Mouse (Mus musculus) kidney, adult 2 months (tissue): ENCODE measurements around the gene Pidd1. TPM values are rescaled to one million over a fixed set of nuclear protein-coding genes. Genes with fewer than 3 reads are reported as not detected.

ENCODE experiments used
- DNase-seq: peaks from one replicate; pipeline ENCODE4 v3.0.0; 2021
- H3K27ac ChIP-seq: fragments of 200-500 bp; 2 replicates; pipeline ENCODE4 v1.5.1; 2012; ENCODE audit warnings: low read depth, low read length, control low read depth, inconsistent platforms; ENCODE audit not compliant: insufficient read depth
- H3K27me3 ChIP-seq: fragments of 200-500 bp; replicated peaks from 2 replicates; pipeline ENCODE4 v1.6.1; 2012; ENCODE audit warnings: mild to moderate bottlenecking, moderate library complexity, low read length, inconsistent platforms; ENCODE audit not compliant: control insufficient read depth, insufficient read depth
- H3K36me3 ChIP-seq: fragments of 200-500 bp; 2 replicates; pipeline ENCODE4 v1.6.1; 2012; ENCODE audit warnings: mild to moderate bottlenecking, moderate library complexity, low read length, inconsistent platforms; ENCODE audit not compliant: control insufficient read depth, insufficient read depth
- H3K4me1 ChIP-seq: fragments of 200-500 bp; 2 replicates; pipeline ENCODE4 v1.6.1; 2011; ENCODE audit warnings: low read length; ENCODE audit not compliant: control insufficient read depth, insufficient read depth
- H3K4me3 ChIP-seq: fragments of 200-500 bp; 2 replicates; pipeline ENCODE4 v1.5.1; 2011; ENCODE audit warnings: mild to moderate bottlenecking, low read depth, low read length, control low read depth; ENCODE audit not compliant: insufficient read depth
- CTCF ChIP-seq: fragments of 200-500 bp; conservative IDR thresholded peaks from 2 replicates; pipeline ENCODE4 v1.5.1; 2011; ENCODE audit warnings: low read depth, mild to moderate bottlenecking, control low read depth, low read length, moderate library complexity, mixed read lengths; ENCODE audit not compliant: insufficient read depth, insufficient read length
- POLR2A ChIP-seq: fragments of 200-500 bp; IDR thresholded peaks from one replicate; pipeline ENCODE4 v1.6.1; 2011; ENCODE audit warnings: low read depth, low read length, control low read depth
- WGBS: fragments of 180-500 bp; shearing (Covaris S2); methylation state at CpG from one replicate; pipeline ENCODE4 v1.1.7; 2018; 5-methylcytosine and 5-hydroxymethylcytosine counted together
- polyA plus RNA-seq: library from polyadenylated mRNA; depleted of rRNA; stranded (reverse); fragments of >200 nt; gene quantifications from 2 replicates; pipeline ENCODE4 v1.2.3, GENCODE M21; 2012

Pidd1 gene
- polyA plus RNA-seq, 1 experiment = 4.5 TPM

- TF ChIP-seq CTCF (no peak), POLR2A (no peak)
- Histone ChIP-seq H3K4me3 (peak overlapping the region; percentile 60; the same call in 1 of the 2 replicates), H3K36me3 (no peaks in the 10 kb centered on the region), H3K27me3 (no peaks in the 10 kb centered on the region), H3K27ac (no peak overlapping the region), H3K4me1 (peaks cover 36% of the 10 kb centered on the region)
- 21% methylated on average over 8 of the region's 8 CpGs for WGBS
- DNase-seq = peak; percentile 56
Measured at GRCm38 (mm10) chr7:141434464-141434863, 9.4 kb downstream of the Pidd1 start.

GRCm38 (mm10) chr7:141433517-141434400 is 10.1 kb downstream of the Pidd1 start:
- TF ChIP-seq POLR2A = no peak
- no peak for TF ChIP-seq CTCF
- Histone ChIP-seq H3K27ac (no peak overlapping the region), H3K4me3 (0 out of 2 replicates have a peak overlapping the region, but pooled peaks have one; percentile 60), H3K27me3 (no peaks in the 10 kb centered on the region), H3K36me3 (no peaks in the 10 kb centered on the region), H3K4me1 (peaks cover 36% of the 10 kb centered on the region)
- 79% methylated on average over 15 of the region's 15 CpGs for WGBS
- no peak for DNase-seq

GRCm38 (mm10) chr7:141432741-141433516 is 10.9 kb downstream of the Pidd1 start:
- TF ChIP-seq CTCF (no peak; the same call in 1 of the 2 replicates), POLR2A (no peak)
- WGBS = 50% methylated on average over 6 of the region's 6 CpGs
- no peaks in the 10 kb centered on the region for H3K27me3 ChIP-seq
- DNase-seq = peak; percentile 80
- H3K27ac ChIP-seq = no peak overlapping the region
- H3K4me3 ChIP-seq = no peak overlapping the region
- peaks cover 36% of the 10 kb centered on the region for H3K4me1 ChIP-seq
- no peaks in the 10 kb centered on the region for H3K36me3 ChIP-seq

- peaks cover 36% of the 10 kb centered on the region for H3K4me1 ChIP-seq
- no peaks in the 10 kb centered on the region for H3K27me3 ChIP-seq
- no peak overlapping the region for H3K27ac ChIP-seq
- H3K36me3 ChIP-seq = no peaks in the 10 kb centered on the region
- DNase-seq = peak; percentile 49
- TF ChIP-seq CTCF (no peak), POLR2A (no peak)
- H3K4me3 ChIP-seq = no peak overlapping the region
- 64% methylated on average over 8 of the region's 8 CpGs for WGBS
Measured at GRCm38 (mm10) chr7:141432186-141432611, 11.6 kb downstream of the Pidd1 start.

GRCm38 (mm10) chr7:141431434-141432185 is 12.2 kb downstream of the Pidd1 start:
- Histone ChIP-seq H3K4me3 (no peak overlapping the region), H3K4me1 (peaks cover 31% of the 10 kb centered on the region), H3K27me3 (no peaks in the 10 kb centered on the region), H3K27ac (no peak overlapping the region), H3K36me3 (no peaks in the 10 kb centered on the region)
- no peak for DNase-seq
- WGBS = 95% methylated on average over 19 of the region's 19 CpGs
- TF ChIP-seq CTCF (no peak), POLR2A (no peak)

GRCm38 (mm10) chr7:141430585-141431240 is 13.1 kb downstream of the Pidd1 start:
- 95% methylated on average over 9 of the region's 9 CpGs for WGBS
- TF ChIP-seq CTCF (no peak), POLR2A (no peak)

More at GRCm38 (mm10) chr7:141430585-141431240, 13.1 kb downstream of the Pidd1 start:
- H3K36me3 ChIP-seq = no peaks in the 10 kb centered on the region
- no peak for DNase-seq
- no peaks in the 10 kb centered on the region for H3K27me3 ChIP-seq
- H3K4me1 ChIP-seq = peaks cover 22% of the 10 kb centered on the region
- H3K4me3 ChIP-seq = no peak overlapping the region
- H3K27ac ChIP-seq = no peak overlapping the region
